Mouse (Mus musculus) hindbrain, embryonic 12.5 days (tissue): Measurements from ENCODE around the gene Camta1. TPM values are rescaled to one million over a fixed set of nuclear protein-coding genes. Genes with fewer than 3 reads are reported as not detected.
"Not testable (repeated sequence)": the region's sequence is repeated elsewhere in the genome, so short reads cannot be mapped to it uniquely, and the experiment has no call there.

Experiments
- ATAC-seq: fragments of 200-750 bp; cut with Nextera tagmentation; 2 replicates; pipeline ENCODE4 v1.8.0; 2017; ENCODE audit warnings: moderate TSS enrichment; ENCODE audit not compliant: low FRiP score
- H3K27ac ChIP-seq: fragments of 300-500 bp; sonication (generic); 2 replicates; pipeline ENCODE4 v1.5.1; 2016; ENCODE audit warnings: mild to moderate bottlenecking
- H3K27me3 ChIP-seq: fragments of 300-500 bp; sonication (generic); 2 replicates; pipeline ENCODE4 v1.6.1; 2016; ENCODE audit warnings: mild to moderate bottlenecking
- H3K36me3 ChIP-seq: fragments of 300-500 bp; sonication (generic); 2 replicates; pipeline ENCODE4 v1.6.1; 2016; ENCODE audit warnings: mild to moderate bottlenecking
- H3K4me1 ChIP-seq: fragments of 300-500 bp; sonication (generic); 2 replicates; pipeline ENCODE4 v1.6.1; 2016
- H3K4me2 ChIP-seq: fragments of 300-500 bp; sonication (generic); replicated peaks from 2 replicates; pipeline ENCODE4 v1.6.1; 2016; ENCODE audit warnings: mild to moderate bottlenecking
- H3K4me3 ChIP-seq: fragments of 300-500 bp; sonication (generic); 2 replicates; pipeline ENCODE4 v1.5.1; 2016; ENCODE audit warnings: mild to moderate bottlenecking
- H3K9ac ChIP-seq: fragments of 300-500 bp; sonication (generic); 2 replicates; pipeline ENCODE4 v1.6.1; 2016; ENCODE audit warnings: mild to moderate bottlenecking, moderate library complexity
- H3K9me3 ChIP-seq: fragments of 300-500 bp; sonication (generic); replicated peaks from 2 replicates; pipeline ENCODE4 v1.6.1; 2016; ENCODE audit warnings: mild to moderate bottlenecking
- WGBS: fragments of 180-500 bp; shearing (Covaris S2); methylation state at CpG from one replicate; pipeline ENCODE4 v1.1.7; 2016; 5-methylcytosine and 5-hydroxymethylcytosine counted together
- polyA plus RNA-seq: library from polyadenylated mRNA; unstranded; fragments of >200 nt; fragmentation: Nextera tagmentation; extraction: Ambion mirVana; gene quantifications from 2 replicates; pipeline ENCODE4 v1.2.1, GENCODE M21; 2016

Camta1 gene
- polyA plus RNA-seq, 1 experiment from 2014 or later = 136 TPM

DNA sequence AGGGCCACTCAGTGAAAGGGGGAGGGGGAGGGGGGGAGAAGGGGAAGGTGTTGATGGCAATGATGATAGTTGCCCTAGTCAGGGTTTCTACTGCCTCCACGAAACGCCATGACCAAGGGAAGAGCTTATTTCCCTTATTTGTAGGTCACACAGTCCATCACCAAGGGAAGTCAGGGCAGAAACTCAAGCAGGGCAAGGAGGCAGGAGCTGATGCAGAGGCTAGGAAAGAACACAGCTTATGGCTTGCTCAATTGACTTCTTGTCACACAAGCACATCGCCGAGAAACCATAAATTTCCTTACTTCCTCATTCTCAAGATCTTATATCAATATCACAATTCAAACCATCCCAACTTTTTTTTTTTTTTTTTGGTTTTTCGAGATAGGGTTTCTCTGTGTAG lies 970.4 kb downstream of the Camta1 start:
- Histone ChIP-seq H3K27me3 (0 out of 2 replicates have a peak, but pooled peaks cover 4% of the 10 kb centered on the region), H3K4me1 (peaks cover 8% of the 10 kb centered on the region), H3K4me2 (no peak overlapping the region), H3K4me3 (no peak overlapping the region), H3K9me3 (no peaks in the 10 kb centered on the region), H3K27ac (no peak overlapping the region), H3K36me3 (peaks cover 4% of the 10 kb centered on the region), H3K9ac (no peak overlapping the region)
- ATAC-seq = no peak
- 79% methylated on average over 5 of the region's 5 CpGs for WGBS

DNA sequence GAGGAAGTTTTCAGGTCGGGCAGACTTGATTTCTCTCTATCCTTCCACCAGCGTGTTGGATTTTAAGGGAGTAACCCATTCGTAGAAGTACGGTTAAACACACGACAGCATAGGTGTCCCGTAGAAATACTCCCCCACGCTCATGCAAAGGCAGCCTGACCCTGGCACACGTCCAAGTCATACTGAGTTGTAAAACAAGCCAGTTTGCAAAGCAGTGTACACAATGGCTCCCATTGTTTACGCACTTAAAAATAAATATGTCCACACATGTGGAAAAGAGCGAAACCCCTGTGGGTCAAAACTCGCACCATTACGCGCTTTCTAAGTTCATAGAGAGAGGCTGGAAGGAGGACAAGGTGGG lies 971.7 kb downstream of the Camta1 start:
- no peaks in the 10 kb centered on the region for H3K9me3 ChIP-seq
- peaks cover 8% of the 10 kb centered on the region for H3K4me1 ChIP-seq
- 61% methylated on average over 13 of the region's 13 CpGs for WGBS
- no peak overlapping the region for H3K4me3 ChIP-seq
- H3K4me2 ChIP-seq = no peak overlapping the region; the same call in 1 of the 2 replicates
- H3K27ac ChIP-seq = no peak overlapping the region
- 0 out of 2 replicates have a peak, but pooled peaks cover 4% of the 10 kb centered on the region for H3K27me3 ChIP-seq
- no peak for ATAC-seq
- no peak overlapping the region for H3K9ac ChIP-seq
- H3K36me3 ChIP-seq = no peaks in the 10 kb centered on the region

GRCm38 (mm10) chr4:150889273-150889954 lies 972.3 kb downstream of the Camta1 start:
- 41% methylated on average over 20 of the region's 20 CpGs for WGBS
- ATAC-seq = no peak
- H3K4me1 ChIP-seq = peaks cover 8% of the 10 kb centered on the region
- 0 out of 2 replicates have a peak, but pooled peaks cover 4% of the 10 kb centered on the region for H3K27me3 ChIP-seq
- H3K9ac ChIP-seq = no peak overlapping the region
- no peak overlapping the region for H3K4me3 ChIP-seq
- H3K36me3 ChIP-seq = no peaks in the 10 kb centered on the region
- no peak overlapping the region; the same call in 1 of the 2 replicates for H3K4me2 ChIP-seq
- no peaks in the 10 kb centered on the region for H3K9me3 ChIP-seq
- H3K27ac ChIP-seq = 0 out of 2 replicates have a peak overlapping the region, but pooled peaks have one; percentile 2

GRCm38 (mm10) chr4:150888492-150888891 lies 973.2 kb downstream of the Camta1 start:
- Histone ChIP-seq H3K36me3 (no peaks in the 10 kb centered on the region), H3K27ac (no peak overlapping the region), H3K4me2 (no peak overlapping the region), H3K4me3 (no peak overlapping the region), H3K27me3 (0 out of 2 replicates have a peak, but pooled peaks cover 4% of the 10 kb centered on the region), H3K9ac (no peak overlapping the region), H3K9me3 (no peaks in the 10 kb centered on the region), H3K4me1 (peaks cover 8% of the 10 kb centered on the region)
- ATAC-seq = no peak
- WGBS = 87% methylated on average over 4 of the region's 4 CpGs

GRCm38 (mm10) chr4:150887903-150888302 lies 973.8 kb downstream of the Camta1 start:
- no peak overlapping the region for H3K9ac ChIP-seq
- H3K27ac ChIP-seq = no peak overlapping the region
- H3K4me2 ChIP-seq = no peak overlapping the region
- H3K4me1 ChIP-seq = peaks cover 8% of the 10 kb centered on the region
- no peak overlapping the region for H3K4me3 ChIP-seq
- ATAC-seq = no peak
- H3K36me3 ChIP-seq = no peaks in the 10 kb centered on the region
- WGBS = 83% methylated on average over 5 of the region's 5 CpGs
- no peaks in the 10 kb centered on the region for H3K9me3 ChIP-seq
- 0 out of 2 replicates have a peak, but pooled peaks cover 4% of the 10 kb centered on the region for H3K27me3 ChIP-seq

- no peak overlapping the region for H3K27ac ChIP-seq
- no peak overlapping the region for H3K4me3 ChIP-seq
- H3K4me1 ChIP-seq = no peaks in the 10 kb centered on the region
- ATAC-seq = no peak
- H3K4me2 ChIP-seq = no peak overlapping the region
- no peak overlapping the region for H3K9ac ChIP-seq
- H3K27me3 ChIP-seq = no peaks in the 10 kb centered on the region
- 0 out of 2 replicates have a peak, but pooled peaks cover 3% of the 10 kb centered on the region for H3K36me3 ChIP-seq
- peaks cover 25% of the 10 kb centered on the region for H3K9me3 ChIP-seq
- 90% methylated on average over 5 of the region's 5 CpGs for WGBS
Observed at GRCm38 (mm10) chr4:150882632-150883031, 979.0 kb downstream of the Camta1 start.

- Histone ChIP-seq H3K9ac (no peak overlapping the region), H3K36me3 (0 out of 2 replicates have a peak, but pooled peaks cover 3% of the 10 kb centered on the region), H3K27me3 (no peaks in the 10 kb centered on the region), H3K9me3 (peaks cover 25% of the 10 kb centered on the region), H3K4me1 (no peaks in the 10 kb centered on the region), H3K4me2 (no peak overlapping the region), H3K4me3 (no peak overlapping the region), H3K27ac (no peak overlapping the region)
- WGBS = 88% methylated on average over 5 of the region's 5 CpGs
- no peak for ATAC-seq
Observed at GRCm38 (mm10) chr4:150880364-150880763, 981.3 kb downstream of the Camta1 start.

- H3K27me3 ChIP-seq = no peaks in the 10 kb centered on the region
- H3K9ac ChIP-seq = no peak overlapping the region
- H3K36me3 ChIP-seq = 0 out of 2 replicates have a peak, but pooled peaks cover 3% of the 10 kb centered on the region
- H3K9me3 ChIP-seq = peaks cover 25% of the 10 kb centered on the region
- no peak overlapping the region for H3K27ac ChIP-seq
- H3K4me3 ChIP-seq = no peak overlapping the region
- ATAC-seq = no peak
- no peak overlapping the region for H3K4me2 ChIP-seq
- no peaks in the 10 kb centered on the region for H3K4me1 ChIP-seq
- WGBS = 96% methylated on average over 22 of the region's 22 CpGs
Observed at GRCm38 (mm10) chr4:150879631-150880030, 982.0 kb downstream of the Camta1 start.

- Histone ChIP-seq H3K4me1 (peaks cover 16% of the 10 kb centered on the region), H3K4me3 (no peak overlapping the region), H3K27me3 (no peaks in the 10 kb centered on the region), H3K4me2 (no peak overlapping the region), H3K27ac (no peak overlapping the region), H3K9me3 (peaks cover 23% of the 10 kb centered on the region), H3K36me3 (0 out of 2 replicates have a peak, but pooled peaks cover 3% of the 10 kb centered on the region), H3K9ac (no peak overlapping the region)
- no peak for ATAC-seq
- WGBS = 86% methylated on average over 10 of the region's 10 CpGs
Observed at GRCm38 (mm10) chr4:150875393-150875792, 986.3 kb downstream of the Camta1 start.

- not testable (repeated sequence) for H3K4me2 ChIP-seq, H3K36me3 ChIP-seq, ATAC-seq, H3K27ac ChIP-seq, H3K4me3 ChIP-seq, H3K27me3 ChIP-seq, H3K9ac ChIP-seq
- H3K4me1 ChIP-seq = peaks cover 16% of the 10 kb centered on the region
- H3K9me3 ChIP-seq = peaks cover 14% of the 10 kb centered on the region
- 77% methylated on average over 4 of the region's 4 CpGs for WGBS
Observed at GRCm38 (mm10) chr4:150874416-150874815, 987.3 kb downstream of the Camta1 start.

DNA sequence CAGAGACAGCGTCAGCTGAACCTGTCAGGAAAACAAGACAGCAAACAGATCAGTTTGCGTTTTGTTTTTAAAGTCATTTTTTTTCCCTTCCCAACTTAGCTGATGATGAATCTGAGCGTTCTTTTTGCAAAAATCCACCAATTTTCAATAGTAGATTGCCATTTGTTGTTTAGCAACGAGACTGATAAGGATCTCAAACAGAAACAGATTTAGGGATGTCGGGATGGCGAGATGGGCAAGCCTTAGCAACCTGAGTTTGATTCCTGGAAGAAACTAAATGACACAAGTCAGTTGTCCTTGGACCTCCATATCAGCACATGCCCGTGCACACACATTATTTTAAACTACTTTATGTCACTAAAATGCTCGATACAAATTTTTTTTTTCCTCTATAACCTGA lies 989.0 kb downstream of the Camta1 start:
- H3K4me3 ChIP-seq = no peak overlapping the region
- H3K36me3 ChIP-seq = peaks cover 9% of the 10 kb centered on the region
- H3K27me3 ChIP-seq = no peaks in the 10 kb centered on the region
- no peak overlapping the region for H3K4me2 ChIP-seq
- WGBS = 79% methylated on average over 8 of the region's 8 CpGs
- peaks cover 16% of the 10 kb centered on the region for H3K4me1 ChIP-seq
- no peak overlapping the region for H3K9ac ChIP-seq
- peak overlapping the region; percentile 31; the same call in 1 of the 2 replicates for H3K27ac ChIP-seq
- no peaks in the 10 kb centered on the region for H3K9me3 ChIP-seq
- ATAC-seq = no peak

- no peak for ATAC-seq
- Histone ChIP-seq H3K4me2 (no peak overlapping the region), H3K4me3 (no peak overlapping the region), H3K4me1 (peaks cover 16% of the 10 kb centered on the region), H3K9me3 (no peaks in the 10 kb centered on the region), H3K36me3 (peaks cover 14% of the 10 kb centered on the region), H3K9ac (no peak overlapping the region; the same call in 1 of the 2 replicates), H3K27me3 (no peaks in the 10 kb centered on the region), H3K27ac (peak overlapping the region; percentile 31)
- WGBS = 42% methylated on average over 9 of the region's 9 CpGs
Observed at GRCm38 (mm10) chr4:150872139-150872651, 989.5 kb downstream of the Camta1 start.
